Mouse (Mus musculus): ENCODE measurements around the gene Hdac11. TPM values are rescaled to one million over a fixed set of nuclear protein-coding genes. Genes with fewer than 3 reads are reported as not detected.

The Hdac11 gene
- polyA plus RNA-seq, 1 experiment from 2014 or later = 13.2 TPM

- ATAC-seq (ENCODE audit: low FRiP score) (no peak), DNase-seq (ENCODE audit: low spot score) (no peak)
- Histone ChIP-seq H3K4me3 (ENCODE audit: low read depth, low read length) (no peak overlapping the region), H3K27me3 (ENCODE audit: control insufficient read depth, insufficient read depth, low read length) (no peaks in the 10 kb centered on the region), H3K27ac (ENCODE audit: low read depth, low read length) (no peak overlapping the region), H3K36me3 (ENCODE audit: control insufficient read depth, insufficient read depth, low read length) (no peaks in the 10 kb centered on the region), H3K4me2 (replicated peaks; ENCODE audit: low read depth, low read length) (no peak overlapping the region), H3K9me3 (ENCODE audit: control insufficient read depth, low read length) (no peaks in the 10 kb centered on the region), H3K4me1 (replicated peaks; ENCODE audit: control insufficient read depth, insufficient read depth, low read length) (no peaks in the 10 kb centered on the region), H3K9ac (ENCODE audit: low read depth, low read length) (no peak overlapping the region)
- WGBS = 67% methylated on average over 2 of the region's 2 CpGs
Observed at GRCm38 (mm10) chr6:91183980-91184379, 27.5 kb downstream of the Hdac11 start.

- 80% methylated on average over 3 of the region's 3 CpGs for WGBS
- no peak overlapping the region for H3K27ac ChIP-seq (ENCODE audit: low read depth, low read length)
- no peaks in the 10 kb centered on the region for H3K36me3 ChIP-seq (ENCODE audit: control insufficient read depth, insufficient read depth, low read length)
- H3K4me3 ChIP-seq (ENCODE audit: low read depth, low read length) = no peak overlapping the region
- no peak overlapping the region for H3K4me2 ChIP-seq (replicated peaks; ENCODE audit: low read depth, low read length)
- DNase-seq (ENCODE audit: low spot score) = no peak
- H3K9ac ChIP-seq (ENCODE audit: low read depth, low read length) = no peak overlapping the region
- H3K4me1 ChIP-seq (replicated peaks; ENCODE audit: control insufficient read depth, insufficient read depth, low read length) = no peaks in the 10 kb centered on the region
- no peaks in the 10 kb centered on the region for H3K27me3 ChIP-seq (ENCODE audit: control insufficient read depth, insufficient read depth, low read length)
- H3K9me3 ChIP-seq (ENCODE audit: control insufficient read depth, low read length) = no peaks in the 10 kb centered on the region
- no peak for ATAC-seq (ENCODE audit: low FRiP score)
Observed at GRCm38 (mm10) chr6:91184776-91185175, 28.3 kb downstream of the Hdac11 start.

GRCm38 (mm10) chr6:91185502-91185901 is 29.0 kb downstream of the Hdac11 start:
- H3K9me3 ChIP-seq (ENCODE audit: control insufficient read depth, low read length) = no peaks in the 10 kb centered on the region
- no peak overlapping the region for H3K27ac ChIP-seq (ENCODE audit: low read depth, low read length)
- H3K4me2 ChIP-seq (replicated peaks; ENCODE audit: low read depth, low read length) = no peak overlapping the region
- H3K36me3 ChIP-seq (ENCODE audit: control insufficient read depth, insufficient read depth, low read length) = no peaks in the 10 kb centered on the region
- DNase-seq (ENCODE audit: low spot score) (no peak), ATAC-seq (ENCODE audit: low FRiP score) (no peak)
- 96% methylated on average over 5 of the region's 5 CpGs for WGBS
- no peaks in the 10 kb centered on the region for H3K27me3 ChIP-seq (ENCODE audit: control insufficient read depth, insufficient read depth, low read length)
- no peak overlapping the region for H3K4me3 ChIP-seq (ENCODE audit: low read depth, low read length)
- no peak overlapping the region for H3K9ac ChIP-seq (ENCODE audit: low read depth, low read length)
- no peaks in the 10 kb centered on the region for H3K4me1 ChIP-seq (replicated peaks; ENCODE audit: control insufficient read depth, insufficient read depth, low read length)

- no peak overlapping the region for H3K27ac ChIP-seq (ENCODE audit: low read depth, low read length)
- H3K4me3 ChIP-seq (ENCODE audit: low read depth, low read length) = no peak overlapping the region
- H3K36me3 ChIP-seq (ENCODE audit: control insufficient read depth, insufficient read depth, low read length) = no peaks in the 10 kb centered on the region
- DNase-seq (ENCODE audit: low spot score) = no peak
- no peak overlapping the region for H3K4me2 ChIP-seq (replicated peaks; ENCODE audit: low read depth, low read length)
- no peaks in the 10 kb centered on the region for H3K27me3 ChIP-seq (ENCODE audit: control insufficient read depth, insufficient read depth, low read length)
- no peak for ATAC-seq (ENCODE audit: low FRiP score)
- 55% methylated on average over 4 of the region's 4 CpGs for WGBS
- no peaks in the 10 kb centered on the region for H3K9me3 ChIP-seq (ENCODE audit: control insufficient read depth, low read length)
- no peaks in the 10 kb centered on the region for H3K4me1 ChIP-seq (replicated peaks; ENCODE audit: control insufficient read depth, insufficient read depth, low read length)
- no peak overlapping the region for H3K9ac ChIP-seq (ENCODE audit: low read depth, low read length)
Observed at GRCm38 (mm10) chr6:91186161-91186931, 29.9 kb downstream of the Hdac11 start.

- H3K27ac ChIP-seq (ENCODE audit: low read depth, low read length) = no peak overlapping the region
- no peaks in the 10 kb centered on the region for H3K36me3 ChIP-seq (ENCODE audit: control insufficient read depth, insufficient read depth, low read length)
- no peak for DNase-seq (ENCODE audit: low spot score)
- no peaks in the 10 kb centered on the region for H3K9me3 ChIP-seq (ENCODE audit: control insufficient read depth, low read length)
- no peak for ATAC-seq (ENCODE audit: low FRiP score)
- 87% methylated on average over 6 of the region's 6 CpGs for WGBS
- no peaks in the 10 kb centered on the region for H3K4me1 ChIP-seq (replicated peaks; ENCODE audit: control insufficient read depth, insufficient read depth, low read length)
- H3K4me3 ChIP-seq (ENCODE audit: low read depth, low read length) = no peak overlapping the region
- H3K27me3 ChIP-seq (ENCODE audit: control insufficient read depth, insufficient read depth, low read length) = no peaks in the 10 kb centered on the region
- H3K9ac ChIP-seq (ENCODE audit: low read depth, low read length) = no peak overlapping the region
- H3K4me2 ChIP-seq (replicated peaks; ENCODE audit: low read depth, low read length) = no peak overlapping the region
Observed at GRCm38 (mm10) chr6:91186934-91187333, 30.5 kb downstream of the Hdac11 start.

GRCm38 (mm10) chr6:91187871-91188270 is 31.4 kb downstream of the Hdac11 start:
- H3K27ac ChIP-seq (ENCODE audit: low read depth, low read length) = no peak overlapping the region
- no peaks in the 10 kb centered on the region for H3K27me3 ChIP-seq (ENCODE audit: control insufficient read depth, insufficient read depth, low read length)
- no peak overlapping the region for H3K9ac ChIP-seq (ENCODE audit: low read depth, low read length)
- ATAC-seq (ENCODE audit: low FRiP score) = no peak
- DNase-seq (ENCODE audit: low spot score) = no peak
- H3K4me3 ChIP-seq (ENCODE audit: low read depth, low read length) = no peak overlapping the region
- H3K4me2 ChIP-seq (replicated peaks; ENCODE audit: low read depth, low read length) = no peak overlapping the region
- 77% methylated on average over 3 of the region's 3 CpGs for WGBS
- H3K9me3 ChIP-seq (ENCODE audit: control insufficient read depth, low read length) = no peaks in the 10 kb centered on the region
- no peaks in the 10 kb centered on the region for H3K36me3 ChIP-seq (ENCODE audit: control insufficient read depth, insufficient read depth, low read length)
- H3K4me1 ChIP-seq (replicated peaks; ENCODE audit: control insufficient read depth, insufficient read depth, low read length) = no peaks in the 10 kb centered on the region

GRCm38 (mm10) chr6:91189971-91190370 is 33.5 kb downstream of the Hdac11 start:
- H3K27me3 ChIP-seq (ENCODE audit: control insufficient read depth, insufficient read depth, low read length) = no peaks in the 10 kb centered on the region
- H3K4me1 ChIP-seq (replicated peaks; ENCODE audit: control insufficient read depth, insufficient read depth, low read length) = no peaks in the 10 kb centered on the region
- H3K4me3 ChIP-seq (ENCODE audit: low read depth, low read length) = no peak overlapping the region
- WGBS = 88% methylated on average over 6 of the region's 6 CpGs
- no peaks in the 10 kb centered on the region for H3K36me3 ChIP-seq (ENCODE audit: control insufficient read depth, insufficient read depth, low read length)
- ATAC-seq (ENCODE audit: low FRiP score) (no peak), DNase-seq (ENCODE audit: low spot score) (no peak)
- no peaks in the 10 kb centered on the region for H3K9me3 ChIP-seq (ENCODE audit: control insufficient read depth, low read length)
- no peak overlapping the region for H3K9ac ChIP-seq (ENCODE audit: low read depth, low read length)
- no peak overlapping the region for H3K4me2 ChIP-seq (replicated peaks; ENCODE audit: low read depth, low read length)
- no peak overlapping the region for H3K27ac ChIP-seq (ENCODE audit: low read depth, low read length)

- H3K4me3 ChIP-seq (ENCODE audit: low read depth, low read length) = no peak overlapping the region
Observed at GRCm38 (mm10) chr6:91191465-91191864, 35.0 kb downstream of the Hdac11 start.

GRCm38 (mm10) chr6:91192421-91192820 is 36.0 kb downstream of the Hdac11 start:
- Histone ChIP-seq H3K9me3 (ENCODE audit: control insufficient read depth, low read length) (no peaks in the 10 kb centered on the region), H3K36me3 (ENCODE audit: control insufficient read depth, insufficient read depth, low read length) (no peaks in the 10 kb centered on the region), H3K4me2 (replicated peaks; ENCODE audit: low read depth, low read length) (no peak overlapping the region), H3K9ac (ENCODE audit: low read depth, low read length) (no peak overlapping the region), H3K27ac (ENCODE audit: low read depth, low read length) (no peak overlapping the region), H3K27me3 (ENCODE audit: control insufficient read depth, insufficient read depth, low read length) (no peaks in the 10 kb centered on the region), H3K4me3 (ENCODE audit: low read depth, low read length) (no peak overlapping the region), H3K4me1 (replicated peaks; ENCODE audit: control insufficient read depth, insufficient read depth, low read length) (no peaks in the 10 kb centered on the region)
- ATAC-seq (ENCODE audit: low FRiP score) (no peak), DNase-seq (ENCODE audit: low spot score) (no peak)
- WGBS = 81% methylated on average over 3 of the region's 3 CpGs

More at GRCm38 (mm10) chr6:91191465-91191864, 35.0 kb downstream of the Hdac11 start:
- DNase-seq (ENCODE audit: low spot score) (no peak), ATAC-seq (ENCODE audit: low FRiP score) (no peak)
- Histone ChIP-seq H3K4me2 (replicated peaks; ENCODE audit: low read depth, low read length) (no peak overlapping the region), H3K9me3 (ENCODE audit: control insufficient read depth, low read length) (no peaks in the 10 kb centered on the region), H3K4me1 (replicated peaks; ENCODE audit: control insufficient read depth, insufficient read depth, low read length) (no peaks in the 10 kb centered on the region), H3K36me3 (ENCODE audit: control insufficient read depth, insufficient read depth, low read length) (no peaks in the 10 kb centered on the region), H3K27ac (ENCODE audit: low read depth, low read length) (no peak overlapping the region), H3K9ac (ENCODE audit: low read depth, low read length) (no peak overlapping the region), H3K27me3 (ENCODE audit: control insufficient read depth, insufficient read depth, low read length) (no peaks in the 10 kb centered on the region)
- 39% methylated on average over 2 of the region's 2 CpGs for WGBS

All from hindbrain, embryonic 11.5 days (tissue).